Mouse (Mus musculus) heart, embryonic 16.5 days (tissue): Measurements from ENCODE around the gene Hoxb7. TPM values are rescaled to one million over a fixed set of nuclear protein-coding genes. Genes with fewer than 3 reads are reported as not detected.

Experiments used
- ATAC-seq: fragments of 200-750 bp; cut with Nextera tagmentation; replicated peaks from 2 replicates; pipeline ENCODE4 v1.8.0; 2017; ENCODE audit warnings: moderate number of reproducible peaks; ENCODE audit not compliant: insufficient read depth, low FRiP score; ENCODE audit errors: extremely low read depth
- H3K27ac ChIP-seq: fragments of 300-500 bp; sonication (generic); 2 replicates; pipeline ENCODE4 v1.5.1; 2014; ENCODE audit warnings: mild to moderate bottlenecking, low read length, control low read depth, moderate library complexity
- H3K27me3 ChIP-seq: fragments of 300-500 bp; sonication (generic); 2 replicates; pipeline ENCODE4 v1.6.1; 2014; ENCODE audit warnings: low read length, mixed read lengths; ENCODE audit not compliant: control insufficient read depth, insufficient read depth
- H3K36me3 ChIP-seq: fragments of 300-500 bp; sonication (generic); 2 replicates; pipeline ENCODE4 v1.6.1; 2014; ENCODE audit not compliant: control insufficient read depth, insufficient read depth
- H3K4me1 ChIP-seq: fragments of 300-500 bp; sonication (generic); 2 replicates; pipeline ENCODE4 v1.6.1; 2014; ENCODE audit warnings: low read length, mixed read lengths; ENCODE audit not compliant: control insufficient read depth, insufficient read depth
- H3K4me2 ChIP-seq: fragments of 300-500 bp; sonication (generic); 2 replicates; pipeline ENCODE4 v1.6.1; 2014; ENCODE audit warnings: low read depth, mild to moderate bottlenecking, control low read depth, low read length
- H3K4me3 ChIP-seq: fragments of 300-500 bp; sonication (generic); 2 replicates; pipeline ENCODE4 v1.5.1; 2014; ENCODE audit warnings: mild to moderate bottlenecking, control low read depth, low read length
- H3K9ac ChIP-seq: fragments of 300-500 bp; sonication (generic); 2 replicates; pipeline ENCODE4 v1.6.1; 2014; ENCODE audit warnings: low read length, control low read depth
- H3K9me3 ChIP-seq: fragments of 300-500 bp; sonication (generic); replicated peaks from 2 replicates; pipeline ENCODE4 v1.6.1; 2016; ENCODE audit warnings: low read length; ENCODE audit not compliant: control insufficient read depth
- WGBS: fragments of 180-500 bp; shearing (Covaris S2); extraction: QIAGEN DNeasy Blood & Tissue Kit; methylation state at CpG from one replicate; pipeline ENCODE4 v1.1.7; 2014; 5-methylcytosine and 5-hydroxymethylcytosine counted together
- polyA plus RNA-seq: library from polyadenylated mRNA; unstranded; fragments of >200 nt; fragmentation: Nextera tagmentation; extraction: Ambion mirVana; gene quantifications from 2 replicates; pipeline ENCODE4 v1.2.1, GENCODE M21; 2015

Hoxb7 gene
- polyA plus RNA-seq, 1 experiment from 2014 or later, result 0.43 TPM

DNA sequence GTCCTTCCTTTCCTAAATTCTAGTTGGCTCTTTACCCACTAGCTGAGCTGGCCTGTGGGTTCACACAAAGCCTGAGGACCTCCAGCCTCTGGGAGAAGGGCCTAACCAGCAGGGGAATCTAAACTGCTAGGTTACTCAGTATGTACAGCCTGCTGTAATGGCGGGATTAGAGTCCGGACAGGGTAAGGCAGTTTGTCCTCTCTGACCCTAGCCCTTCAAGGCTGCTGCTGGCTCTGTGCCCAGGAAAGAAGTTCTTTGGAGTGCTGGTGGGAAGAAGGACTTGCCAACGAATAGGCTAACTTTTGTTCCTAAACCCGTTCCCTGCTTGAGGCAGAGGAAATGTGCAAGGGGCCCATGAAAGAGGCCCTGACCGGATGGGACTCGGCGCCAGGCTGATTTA, 20.5 kb upstream of the Hoxb7 start:
- 2% methylated on average over 7 of the region's 7 CpGs for WGBS

DNA sequence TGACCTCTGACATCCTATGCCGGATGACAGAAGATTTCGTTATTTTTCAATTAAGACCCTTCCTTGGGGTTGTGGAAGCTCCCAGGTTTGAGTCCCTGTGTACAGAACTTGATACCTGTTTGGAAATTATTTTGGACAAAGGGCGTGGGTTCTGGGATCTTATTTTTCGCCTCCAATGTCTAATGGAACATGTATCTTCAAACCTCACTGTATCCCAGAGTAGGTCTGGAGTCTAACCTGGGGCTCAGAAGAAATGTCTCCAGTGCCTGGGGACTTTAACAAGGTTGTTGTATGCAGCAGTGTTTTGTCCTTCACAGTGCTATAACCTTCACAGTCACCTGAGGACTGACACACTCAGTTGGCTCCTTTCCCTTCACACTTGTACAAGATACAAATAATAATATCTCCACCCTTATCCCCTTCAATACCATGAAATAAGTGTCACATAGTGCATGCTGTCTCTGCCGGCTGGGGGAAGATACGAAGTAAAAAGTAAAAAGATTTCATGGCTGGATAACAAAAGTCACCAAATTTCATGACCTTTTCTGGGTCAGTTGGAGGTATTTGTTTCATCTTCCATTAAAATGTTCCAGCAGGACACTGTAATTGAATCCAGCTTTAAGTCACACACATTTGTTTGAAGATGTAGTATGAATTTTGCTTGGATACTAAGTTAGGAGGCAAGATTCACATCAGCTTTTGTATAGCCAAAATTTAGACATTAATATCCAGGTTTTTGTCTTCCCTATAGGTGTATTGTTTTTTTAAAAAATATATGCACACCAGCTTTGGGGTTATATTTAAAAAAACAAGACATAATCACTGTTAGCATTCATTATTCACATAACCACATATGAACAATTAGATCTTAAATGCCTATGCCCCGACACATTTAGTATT, 19.2 kb upstream of the Hoxb7 start:
- 18% methylated on average over 7 of the region's 7 CpGs for WGBS
- 0 out of 2 replicates have a peak, but pooled peaks cover 2% of the 10 kb centered on the region for H3K4me1 ChIP-seq
- no peak overlapping the region for H3K9ac ChIP-seq
- H3K27me3 ChIP-seq, result peaks cover 96% of the 10 kb centered on the region
- H3K4me2 ChIP-seq, result no peak overlapping the region
- H3K4me3 ChIP-seq, result no peak overlapping the region
- ATAC-seq, result no peak
- H3K9me3 ChIP-seq, result no peaks in the 10 kb centered on the region
- H3K36me3 ChIP-seq, result no peaks in the 10 kb centered on the region
- H3K27ac ChIP-seq, result no peak overlapping the region

More for the DNA sequence above, 20.5 kb upstream of the Hoxb7 start:
- Histone ChIP-seq H3K27ac (no peak overlapping the region), H3K9me3 (no peaks in the 10 kb centered on the region), H3K4me2 (no peak overlapping the region), H3K27me3 (peaks cover 96% of the 10 kb centered on the region), H3K4me1 (0 out of 2 replicates have a peak, but pooled peaks cover 1% of the 10 kb centered on the region), H3K36me3 (no peaks in the 10 kb centered on the region), H3K4me3 (no peak overlapping the region), H3K9ac (no peak overlapping the region)
- no peak for ATAC-seq

DNA sequence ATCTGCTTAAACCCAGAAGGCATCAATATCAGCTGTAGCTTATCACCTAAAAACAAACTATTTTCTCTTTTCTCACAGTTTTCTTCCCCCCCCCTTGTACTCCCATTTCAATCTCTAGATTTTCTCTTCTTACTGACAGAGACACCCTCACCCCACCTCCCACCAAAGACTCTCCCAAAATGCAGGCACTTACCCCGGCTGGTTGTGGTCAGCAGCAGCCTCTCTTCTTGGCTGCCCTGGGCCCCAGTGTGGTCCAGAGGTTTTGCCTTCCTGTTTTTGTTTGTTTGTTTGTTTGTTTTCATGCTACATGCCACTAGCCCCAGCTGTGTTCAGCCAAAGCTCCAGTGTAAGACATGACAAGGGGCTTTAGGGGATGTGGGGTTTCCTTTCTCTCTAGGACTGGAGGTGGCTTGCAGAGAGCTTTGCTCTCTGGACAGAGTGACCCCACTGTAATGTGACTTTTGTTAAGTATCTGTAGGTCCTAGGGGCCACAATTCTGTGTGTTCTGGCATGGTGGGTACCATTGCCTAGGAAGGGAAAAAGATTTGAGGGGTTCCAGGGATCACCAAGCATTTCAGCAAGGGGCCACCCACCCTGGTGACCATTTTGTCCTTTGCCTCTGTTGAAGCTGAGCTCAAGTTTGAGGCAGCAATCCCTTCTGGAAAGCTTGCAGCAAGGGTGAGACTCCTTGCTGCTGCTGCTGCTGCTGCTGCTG, 18.2 kb upstream of the Hoxb7 start:
- 8% methylated on average over 1 of the region's 1 CpGs for WGBS
- H3K9me3 ChIP-seq, result no peaks in the 10 kb centered on the region
- no peak for ATAC-seq

DNA sequence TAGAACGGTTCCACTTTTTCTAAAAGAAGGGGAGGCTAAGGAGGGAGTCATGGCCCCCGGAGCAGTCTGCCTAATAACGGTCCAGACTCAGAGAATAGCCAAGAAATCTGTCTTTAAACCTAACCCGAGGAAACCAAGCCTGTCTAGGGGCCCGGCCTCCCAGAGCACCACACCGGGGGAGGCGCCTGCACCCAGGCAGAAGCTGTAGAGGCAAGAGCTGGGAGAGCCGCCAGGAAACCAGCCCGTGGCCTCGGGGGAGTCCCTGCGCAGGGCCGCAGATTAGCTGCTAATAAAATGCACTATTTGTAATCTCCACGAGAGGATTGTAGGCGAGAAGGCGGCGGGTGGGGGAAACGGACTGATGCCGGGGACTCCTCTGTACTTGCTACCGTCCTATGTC, 16.6 kb upstream of the Hoxb7 start:
- Histone ChIP-seq H3K27ac (no peak overlapping the region), H3K4me2 (no peak overlapping the region), H3K4me1 (0 out of 2 replicates have a peak, but pooled peaks cover 2% of the 10 kb centered on the region), H3K4me3 (no peak overlapping the region), H3K36me3 (no peaks in the 10 kb centered on the region), H3K27me3 (peaks cover 96% of the 10 kb centered on the region), H3K9ac (no peak overlapping the region), H3K9me3 (no peaks in the 10 kb centered on the region)
- no peak for ATAC-seq
- WGBS, result under 1% methylated on average over 19 of the region's 19 CpGs

More for the DNA sequence above, 18.2 kb upstream of the Hoxb7 start:
- Histone ChIP-seq H3K27me3 (peaks cover 95% of the 10 kb centered on the region), H3K4me2 (no peak overlapping the region), H3K4me1 (0 out of 2 replicates have a peak, but pooled peaks cover 2% of the 10 kb centered on the region), H3K36me3 (no peaks in the 10 kb centered on the region), H3K27ac (no peak overlapping the region), H3K4me3 (no peak overlapping the region), H3K9ac (no peak overlapping the region)

DNA sequence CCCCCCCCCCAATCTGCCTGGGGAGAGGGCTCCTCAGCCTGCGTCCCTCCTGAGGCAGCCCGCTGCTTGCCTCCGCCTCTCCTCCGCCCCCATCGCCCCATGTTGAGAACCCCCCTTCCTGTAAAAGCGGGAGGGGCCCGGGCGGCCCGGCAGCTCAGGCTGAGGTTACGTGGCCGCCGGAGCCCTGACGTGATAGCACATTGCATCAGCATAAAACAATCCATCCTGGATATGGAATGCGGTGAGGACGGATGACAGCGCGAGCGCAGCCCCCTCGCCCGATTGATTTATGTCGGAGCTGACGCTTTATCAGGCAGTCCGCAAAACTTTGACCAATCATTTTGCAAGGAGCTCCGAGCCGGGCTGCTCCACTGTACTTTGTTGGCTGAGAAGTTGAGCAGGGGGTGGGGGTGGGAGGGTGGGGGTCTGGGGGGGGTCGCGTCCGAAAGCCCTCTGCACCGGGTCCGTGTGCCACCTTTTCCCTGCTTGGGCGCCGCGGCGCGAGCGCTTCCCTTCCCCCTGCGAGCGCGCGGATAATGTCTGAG, 15.4 kb upstream of the Hoxb7 start, which contains the start of gene Hoxb9:
Hoxb9 (plus strand) TSS at position 462 of the 545 bp plus-strand sequence.
- Histone ChIP-seq H3K4me1 (0 out of 2 replicates have a peak, but pooled peaks cover 2% of the 10 kb centered on the region), H3K27me3 (peaks cover 96% of the 10 kb centered on the region), H3K36me3 (no peaks in the 10 kb centered on the region), H3K9ac (no peak within 1 kb of the TSS), H3K4me3 (peak within 1 kb of the TSS; percentile 24), H3K9me3 (no peaks in the 10 kb centered on the region), H3K4me2 (peak within 1 kb of the TSS; percentile 42; the same call in 1 of the 2 replicates), H3K27ac (no peak within 1 kb of the TSS)
- no peak for ATAC-seq
- 1% methylated on average over 40 of the region's 40 CpGs for WGBS

DNA sequence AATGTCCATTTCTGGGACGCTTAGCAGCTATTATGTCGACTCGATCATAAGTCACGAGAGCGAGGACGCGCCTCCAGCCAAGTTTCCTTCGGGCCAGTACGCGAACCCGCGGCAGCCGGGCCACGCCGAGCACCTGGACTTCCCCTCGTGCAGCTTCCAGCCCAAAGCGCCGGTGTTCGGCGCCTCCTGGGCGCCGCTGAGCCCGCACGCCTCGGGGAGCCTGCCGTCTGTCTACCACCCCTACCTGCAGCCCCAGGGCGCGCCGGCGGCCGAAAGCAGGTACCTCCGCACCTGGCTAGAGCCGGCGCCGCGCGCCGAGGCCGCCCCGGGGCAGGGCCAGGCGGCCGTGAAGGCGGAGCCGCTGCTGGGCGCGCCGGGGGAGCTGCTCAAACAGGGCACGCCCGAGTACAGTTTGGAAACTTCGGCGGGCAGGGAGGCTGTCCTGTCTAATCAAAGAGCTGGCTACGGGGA, 14.8 kb upstream of the Hoxb7 start:
- peaks cover 96% of the 10 kb centered on the region for H3K27me3 ChIP-seq
- H3K4me1 ChIP-seq, result 0 out of 2 replicates have a peak, but pooled peaks cover 2% of the 10 kb centered on the region
- H3K4me3 ChIP-seq, result peak overlapping the region; percentile 24
- H3K36me3 ChIP-seq, result no peaks in the 10 kb centered on the region
- no peak overlapping the region for H3K27ac ChIP-seq
- WGBS, result under 1% methylated on average over 52 of the region's 52 CpGs
- no peak overlapping the region for H3K9ac ChIP-seq
- no peak; the same call in 1 of the 2 replicates for ATAC-seq
- peak overlapping the region; percentile 42; the same call in 1 of the 2 replicates for H3K4me2 ChIP-seq
- H3K9me3 ChIP-seq, result no peaks in the 10 kb centered on the region

DNA sequence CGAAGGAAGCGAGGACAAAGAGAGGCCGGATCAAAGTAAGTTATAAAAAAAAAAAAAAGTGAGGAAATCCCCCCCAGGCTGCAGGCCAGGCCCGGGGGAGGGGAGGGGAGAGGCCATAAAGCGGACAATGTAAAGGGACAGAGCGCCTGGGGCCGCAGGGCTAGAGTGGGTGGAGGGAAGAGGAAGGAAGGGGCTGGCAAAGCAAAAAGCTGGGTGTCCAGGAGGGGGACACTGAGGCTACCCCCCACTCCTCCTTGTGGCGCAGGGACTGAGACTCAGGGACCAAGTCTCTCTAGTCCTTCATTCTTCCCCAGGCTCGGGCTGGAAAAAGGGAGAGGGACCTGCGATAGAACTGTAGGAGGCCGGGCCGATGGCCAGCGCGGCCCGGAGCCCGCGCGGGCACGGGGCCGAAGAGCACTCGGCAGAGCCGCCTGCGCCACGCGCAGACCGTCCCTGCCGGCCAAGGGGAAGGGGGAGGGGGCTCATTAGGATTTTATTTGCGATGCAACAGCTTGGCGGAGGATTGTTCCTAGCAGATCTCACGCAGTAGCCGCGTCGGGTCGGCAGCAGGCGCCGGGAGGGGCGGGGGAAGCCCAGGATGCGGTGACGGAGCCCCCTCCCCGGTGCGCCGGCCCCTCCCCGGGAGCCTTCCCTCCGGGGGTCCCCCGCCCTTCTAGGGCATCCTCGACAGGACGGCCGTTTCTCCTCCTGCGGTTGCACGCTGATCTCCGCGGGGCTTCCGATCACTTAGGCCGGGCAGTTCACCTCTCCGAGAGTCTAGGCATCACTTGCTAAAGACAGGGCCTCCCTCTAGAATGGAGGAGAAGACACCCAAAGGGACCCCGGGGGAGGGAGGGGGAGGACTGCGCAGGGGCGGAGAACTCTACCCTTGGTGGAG, 14.2 kb upstream of the Hoxb7 start:
- Histone ChIP-seq H3K9me3 (no peaks in the 10 kb centered on the region), H3K27ac (no peak overlapping the region), H3K9ac (no peak overlapping the region), H3K4me3 (peak overlapping the region; percentile 24), H3K4me2 (peak overlapping the region; percentile 42; the same call in 1 of the 2 replicates), H3K27me3 (peaks cover 95% of the 10 kb centered on the region), H3K36me3 (no peaks in the 10 kb centered on the region), H3K4me1 (0 out of 2 replicates have a peak, but pooled peaks cover 2% of the 10 kb centered on the region)
- WGBS, result 1% methylated on average over 52 of the region's 58 CpGs
- ATAC-seq, result no peak

DNA sequence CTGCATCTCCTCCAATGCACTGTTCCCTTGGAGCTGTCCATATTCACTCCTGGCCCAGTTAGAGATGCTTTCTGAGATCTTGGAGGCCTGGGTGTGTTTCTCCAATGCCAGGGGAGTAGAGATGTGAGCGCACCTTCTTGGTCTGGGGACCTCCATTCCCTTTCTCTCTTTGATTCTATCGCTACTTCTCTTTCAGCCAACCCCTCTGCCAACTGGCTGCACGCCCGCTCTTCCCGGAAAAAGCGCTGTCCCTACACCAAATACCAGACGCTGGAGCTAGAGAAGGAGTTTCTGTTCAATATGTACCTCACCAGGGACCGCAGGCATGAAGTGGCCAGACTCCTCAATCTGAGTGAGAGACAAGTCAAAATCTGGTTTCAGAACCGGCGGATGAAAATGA, 12.0 kb upstream of the Hoxb7 start:
- WGBS, result 10% methylated on average over 10 of the region's 10 CpGs
- Histone ChIP-seq H3K27me3 (peaks cover 96% of the 10 kb centered on the region), H3K4me3 (no peak overlapping the region), H3K9me3 (no peaks in the 10 kb centered on the region), H3K27ac (no peak overlapping the region), H3K36me3 (no peaks in the 10 kb centered on the region), H3K9ac (no peak overlapping the region), H3K4me1 (0 out of 2 replicates have a peak, but pooled peaks cover 2% of the 10 kb centered on the region), H3K4me2 (no peak overlapping the region)
- ATAC-seq, result no peak
